Mouse (Mus musculus) lung, postnatal 0 days (tissue): ENCODE data around the gene Cracr2a. TPM values are rescaled to one million over a fixed set of nuclear protein-coding genes. Genes with fewer than 3 reads are reported as not detected.

ENCODE experiments used
- ATAC-seq: fragments of 200-750 bp; cut with Nextera tagmentation; 2 replicates; pipeline ENCODE4 v1.8.0; 2017; ENCODE audit warnings: moderate library complexity
- DNase-seq: peaks from one replicate; pipeline ENCODE4 v3.0.0-alpha.2; 2016; ENCODE audit warnings: low spot score
- H3K27ac ChIP-seq: fragments of 300-500 bp; sonication (generic); 2 replicates; pipeline ENCODE4 v1.5.1; 2014; ENCODE audit warnings: antibody characterized with exemption, mild to moderate bottlenecking, low read length, mixed read lengths
- H3K27me3 ChIP-seq: fragments of 300-500 bp; sonication (generic); replicated peaks from 2 replicates; pipeline ENCODE4 v1.6.1; 2014; ENCODE audit warnings: low read length, mixed read lengths; ENCODE audit not compliant: insufficient read depth
- H3K36me3 ChIP-seq: fragments of 300-500 bp; sonication (generic); 2 replicates; pipeline ENCODE4 v1.6.1; 2014; ENCODE audit warnings: low read length, mixed read lengths; ENCODE audit not compliant: insufficient read depth
- H3K4me1 ChIP-seq: fragments of 300-500 bp; sonication (generic); 2 replicates; pipeline ENCODE4 v1.6.1; 2014; ENCODE audit warnings: antibody characterized with exemption, low read depth, low read length, mixed read lengths; ENCODE audit not compliant: insufficient read depth
- H3K4me2 ChIP-seq: fragments of 300-500 bp; sonication (generic); replicated peaks from 2 replicates; pipeline ENCODE4 v1.6.1; 2014; ENCODE audit warnings: low read depth, mild to moderate bottlenecking, low read length, moderate library complexity, mixed read lengths
- H3K4me3 ChIP-seq: fragments of 300-500 bp; sonication (generic); 2 replicates; pipeline ENCODE4 v1.5.1; 2014; ENCODE audit warnings: low read depth, low read length
- H3K9ac ChIP-seq: fragments of 300-500 bp; sonication (generic); replicated peaks from 2 replicates; pipeline ENCODE4 v1.6.1; 2014; ENCODE audit warnings: low read depth, mild to moderate bottlenecking
- H3K9me3 ChIP-seq: fragments of 300-500 bp; sonication (generic); 2 replicates; pipeline ENCODE4 v1.6.1; 2016; ENCODE audit warnings: low read length, mixed read lengths
- CTCF ChIP-seq: IDR thresholded peaks from 2 replicates; pipeline ENCODE4 v1.5.1; 2016; ENCODE audit warnings: antibody characterized with exemption, mild to moderate bottlenecking
- EP300 ChIP-seq: IDR thresholded peaks from 2 replicates; pipeline ENCODE4 v1.6.1; 2016; ENCODE audit warnings: antibody characterized with exemption, mild to moderate bottlenecking, control low read depth
- WGBS: fragments of 180-500 bp; shearing (Covaris S2); extraction: QIAGEN DNeasy Blood & Tissue Kit; methylation state at CpG from one replicate; pipeline ENCODE4 v1.1.7; 2014; 5-methylcytosine and 5-hydroxymethylcytosine counted together
- polyA plus RNA-seq: library from polyadenylated mRNA; unstranded; fragments of >200 nt; fragmentation: Nextera tagmentation; extraction: Ambion mirVana; gene quantifications from 2 replicates; pipeline ENCODE4 v1.2.1, GENCODE M21; 2015

The Cracr2a gene
- polyA plus RNA-seq, 1 experiment from 2014 or later, result 5.4 TPM

DNA sequence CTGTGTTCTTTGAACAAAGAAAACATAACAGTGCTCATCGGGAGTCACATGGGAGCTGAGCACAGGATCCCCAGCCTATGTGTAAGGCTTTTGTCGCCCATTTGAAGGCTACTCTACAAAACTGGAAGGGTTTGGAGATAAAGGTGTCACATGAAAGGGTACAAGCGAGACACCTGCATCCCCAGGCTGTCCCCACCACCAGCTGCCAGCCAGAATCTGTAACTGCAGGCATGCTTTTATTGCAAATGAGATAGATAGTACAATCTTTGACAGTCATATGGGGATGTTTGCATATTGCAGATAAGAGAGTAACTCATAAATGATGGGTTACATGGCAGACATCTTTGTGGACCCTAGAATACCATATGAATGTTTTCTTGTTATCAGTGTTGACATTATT is 30.3 kb downstream of the Cracr2a start:
- Histone ChIP-seq H3K27me3 (no peaks in the 10 kb centered on the region), H3K4me2 (no peak overlapping the region), H3K4me3 (no peak overlapping the region), H3K27ac (no peak overlapping the region), H3K9me3 (no peaks in the 10 kb centered on the region), H3K36me3 (no peaks in the 10 kb centered on the region), H3K4me1 (no peaks in the 10 kb centered on the region), H3K9ac (no peak overlapping the region)
- ATAC-seq (no peak), DNase-seq (no peak)
- 76% methylated on average over 3 of the region's 3 CpGs for WGBS
- TF ChIP-seq EP300, result no peak
- no peak for TF ChIP-seq CTCF

DNA sequence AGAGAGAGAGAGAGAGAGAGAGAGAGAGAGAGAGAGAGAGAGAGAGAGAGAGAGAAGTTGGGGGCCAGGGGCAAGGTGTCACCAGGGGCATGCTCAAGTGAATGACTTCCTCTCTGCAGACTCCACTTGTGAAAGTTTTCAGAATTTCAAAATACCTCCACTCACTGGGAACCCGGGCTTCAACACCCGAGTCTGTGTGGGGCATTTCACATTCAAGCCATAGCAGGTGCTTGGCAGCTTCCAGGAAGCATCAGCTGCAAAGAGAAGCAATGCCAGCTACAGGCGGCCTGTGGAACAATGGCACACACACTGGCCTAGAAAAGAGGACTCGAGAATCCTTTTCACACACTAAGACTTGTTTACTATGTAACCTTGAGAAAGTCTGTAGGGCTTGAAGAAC is 32.3 kb downstream of the Cracr2a start:
- ATAC-seq, result peak; percentile 66
- Histone ChIP-seq H3K9me3 (no peaks in the 10 kb centered on the region), H3K9ac (no peak overlapping the region), H3K36me3 (no peaks in the 10 kb centered on the region), H3K4me3 (no peak overlapping the region), H3K27ac (no peak overlapping the region), H3K4me1 (no peaks in the 10 kb centered on the region), H3K4me2 (no peak overlapping the region), H3K27me3 (no peaks in the 10 kb centered on the region)
- TF ChIP-seq EP300 (no peak), CTCF (no peak)
- WGBS, result 40% methylated on average over 4 of the region's 4 CpGs
- DNase-seq, result peak; percentile 33

DNA sequence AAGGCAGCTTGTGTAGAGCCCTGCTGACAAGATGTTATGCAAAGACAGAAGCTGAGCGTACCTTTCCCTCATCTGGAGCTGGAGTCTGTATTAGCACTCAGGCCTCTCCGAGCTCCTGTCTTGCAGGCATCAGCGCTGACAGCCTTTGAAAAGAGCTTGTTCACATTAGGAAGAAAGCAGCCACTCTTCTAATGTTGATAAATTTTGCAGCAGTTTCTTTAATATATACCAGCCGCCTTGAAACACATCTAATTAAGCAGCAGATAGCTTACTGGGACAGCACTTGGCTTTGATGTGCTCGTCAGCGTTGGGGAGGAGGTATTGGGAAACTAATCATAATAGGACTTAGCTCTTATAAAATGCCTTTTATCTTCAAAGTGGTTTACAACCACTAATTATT is 38.1 kb downstream of the Cracr2a start:
- Histone ChIP-seq H3K4me1 (no peaks in the 10 kb centered on the region), H3K36me3 (no peaks in the 10 kb centered on the region), H3K27ac (no peak overlapping the region), H3K9me3 (no peaks in the 10 kb centered on the region), H3K9ac (no peak overlapping the region), H3K27me3 (no peaks in the 10 kb centered on the region), H3K4me2 (no peak overlapping the region), H3K4me3 (no peak overlapping the region)
- no peak for ATAC-seq
- 76% methylated on average over 6 of the region's 6 CpGs for WGBS
- DNase-seq, result no peak
- no peak for TF ChIP-seq EP300
- no peak for TF ChIP-seq CTCF

DNA sequence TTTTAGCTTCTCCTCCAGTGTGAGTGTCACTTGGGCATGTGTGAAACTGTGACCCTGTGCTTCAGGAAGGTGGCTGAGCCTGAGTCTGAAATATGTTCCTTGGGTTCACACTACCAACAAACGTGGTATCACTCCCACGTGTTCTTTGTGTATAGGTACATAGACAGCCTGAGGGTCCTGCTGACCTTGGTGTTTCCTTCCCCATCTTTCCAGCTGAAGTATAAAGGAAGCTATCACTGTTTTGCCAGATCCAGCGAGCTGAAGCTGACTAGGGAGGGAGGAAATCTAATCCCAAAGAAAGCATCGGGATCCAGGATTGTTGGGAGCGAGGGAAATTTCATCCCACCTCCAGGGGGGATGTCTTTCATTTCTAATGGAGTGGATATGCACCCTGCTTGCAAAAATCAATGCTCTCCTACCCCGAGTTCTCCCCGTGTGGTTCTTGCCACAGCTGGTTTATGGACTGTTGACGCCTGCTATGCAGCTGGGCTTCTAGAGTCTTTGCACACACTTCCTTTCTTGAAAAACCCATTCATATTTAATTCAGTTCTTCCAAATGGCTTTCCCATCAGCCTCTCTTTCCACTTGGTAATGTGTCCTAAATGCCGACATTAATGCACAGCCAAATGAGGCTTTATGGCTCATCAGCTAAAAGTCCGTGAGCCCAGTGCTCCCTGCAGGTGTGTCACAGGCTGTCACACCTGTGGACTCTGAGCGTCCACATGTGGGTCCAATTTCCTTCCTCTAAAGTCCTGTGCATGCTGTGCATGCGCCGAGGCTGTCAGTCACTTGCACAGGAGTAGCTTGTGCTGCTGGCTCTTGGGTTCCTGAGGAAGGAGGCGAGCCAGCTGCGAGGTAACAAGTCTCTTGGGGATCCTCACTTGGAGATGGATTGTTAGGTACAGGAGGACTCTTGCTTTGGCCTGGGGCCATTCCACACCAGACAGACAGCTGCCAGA is 44.2 kb downstream of the Cracr2a start:
- Histone ChIP-seq H3K36me3 (no peaks in the 10 kb centered on the region), H3K27ac (no peak overlapping the region), H3K4me1 (no peaks in the 10 kb centered on the region), H3K4me2 (no peak overlapping the region), H3K9me3 (no peaks in the 10 kb centered on the region), H3K9ac (no peak overlapping the region), H3K4me3 (no peak overlapping the region), H3K27me3 (no peaks in the 10 kb centered on the region)
- TF ChIP-seq EP300 (0 out of 2 replicates have a peak, but pooled peaks have one; percentile 17), CTCF (no peak)
- 61% methylated on average over 15 of the region's 15 CpGs for WGBS
- DNase-seq (peak; percentile 81), ATAC-seq (peak; percentile 86)

DNA sequence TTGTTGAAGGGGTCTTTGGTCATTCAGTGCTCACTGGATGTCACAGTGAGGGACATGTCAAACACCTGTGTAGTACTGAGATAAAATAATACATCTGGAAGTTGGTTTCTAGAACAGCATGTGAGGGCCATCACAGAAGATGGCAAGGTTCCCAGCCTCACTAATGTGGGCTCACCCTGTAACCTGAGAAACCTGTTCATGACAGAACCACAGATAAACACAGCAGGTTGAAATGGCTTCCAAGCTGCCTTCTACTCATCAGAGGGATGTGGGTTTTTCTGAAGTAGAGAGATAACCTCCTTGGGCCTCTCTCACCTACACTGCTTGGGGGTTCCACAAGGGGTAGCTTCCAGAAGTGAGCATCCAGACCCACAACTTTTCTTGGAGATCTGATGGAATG is 48.5 kb downstream of the Cracr2a start:
- no peaks in the 10 kb centered on the region for H3K27me3 ChIP-seq
- no peak overlapping the region for H3K4me3 ChIP-seq
- H3K9ac ChIP-seq, result no peak overlapping the region
- H3K27ac ChIP-seq, result no peak overlapping the region
- no peak overlapping the region for H3K4me2 ChIP-seq
- ATAC-seq, result no peak
- H3K9me3 ChIP-seq, result no peaks in the 10 kb centered on the region
- no peaks in the 10 kb centered on the region for H3K4me1 ChIP-seq
- no peak for DNase-seq
- H3K36me3 ChIP-seq, result no peaks in the 10 kb centered on the region
- no peak for TF ChIP-seq CTCF
- no peak for TF ChIP-seq EP300

DNA sequence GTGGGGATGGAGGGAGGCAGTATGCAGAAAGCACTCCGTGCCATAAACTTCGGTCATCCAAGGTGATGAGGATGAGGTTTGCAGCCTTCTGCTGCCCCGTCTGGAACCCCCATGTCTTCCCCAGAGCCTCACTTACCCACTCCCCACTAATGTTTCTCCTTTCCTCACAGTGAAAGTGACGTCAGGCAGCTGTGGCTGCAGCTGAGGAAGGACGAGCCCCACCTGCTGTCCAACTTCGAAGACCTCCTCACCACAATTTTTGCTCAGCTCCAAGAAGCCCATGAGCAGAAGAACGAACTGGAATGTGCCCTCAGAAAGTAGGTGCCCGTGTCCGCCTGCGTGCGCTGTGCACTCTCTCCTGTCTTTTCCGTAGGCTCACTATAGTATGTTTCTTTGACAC is 50.1 kb downstream of the Cracr2a start:
- H3K27ac ChIP-seq, result no peak overlapping the region
- no peak overlapping the region for H3K9ac ChIP-seq
- DNase-seq (peak; percentile 48), ATAC-seq (no peak)
- no peaks in the 10 kb centered on the region for H3K27me3 ChIP-seq
- WGBS, result 68% methylated on average over 12 of the region's 12 CpGs
- no peaks in the 10 kb centered on the region for H3K4me1 ChIP-seq
- H3K36me3 ChIP-seq, result no peaks in the 10 kb centered on the region
- H3K4me3 ChIP-seq, result no peak overlapping the region
- no peak overlapping the region for H3K4me2 ChIP-seq
- TF ChIP-seq EP300 (no peak), CTCF (peak; percentile 30; the same call in 1 of the 2 replicates)
- no peaks in the 10 kb centered on the region for H3K9me3 ChIP-seq
